Mouse (Mus musculus): ENCODE data around the gene Foxd2. TPM values are rescaled to one million over a fixed set of nuclear protein-coding genes. Genes with fewer than 3 reads are reported as not detected.

Foxd2 gene
- polyA plus RNA-seq, 1 experiment from 2014 or later = 2.2 TPM

- no peak for ATAC-seq (ENCODE audit: low FRiP score, low read depth)
- 57% methylated on average over 4 of the region's 4 CpGs for WGBS
- Histone ChIP-seq H3K4me1 (peaks cover 5% of the 10 kb centered on the region; the same call in 1 of the 2 replicates), H3K9ac (no peak overlapping the region), H3K4me3 (no peak overlapping the region), H3K36me3 (no peaks in the 10 kb centered on the region), H3K27me3 (replicated peaks) (0 out of 2 replicates have a peak, but pooled peaks cover 4% of the 10 kb centered on the region), H3K27ac (no peak overlapping the region), H3K9me3 (no peaks in the 10 kb centered on the region), H3K4me2 (replicated peaks) (no peak overlapping the region)
Observed at GRCm38 (mm10) chr4:114937459-114938047, 28.9 kb upstream of the Foxd2 start.

GRCm38 (mm10) chr4:114934188-114934587 lies 25.5 kb upstream of the Foxd2 start:
- Histone ChIP-seq H3K36me3 (no peaks in the 10 kb centered on the region), H3K4me2 (replicated peaks) (no peak overlapping the region), H3K27me3 (replicated peaks) (peaks cover 17% of the 10 kb centered on the region), H3K9me3 (no peaks in the 10 kb centered on the region), H3K4me3 (no peak overlapping the region), H3K27ac (no peak overlapping the region), H3K9ac (no peak overlapping the region), H3K4me1 (no peaks in the 10 kb centered on the region)
- no peak for ATAC-seq (ENCODE audit: low FRiP score, low read depth)
- 92% methylated on average over 6 of the region's 6 CpGs for WGBS

GRCm38 (mm10) chr4:114932747-114933146 lies 24.1 kb upstream of the Foxd2 start:
- Histone ChIP-seq H3K9ac (no peak overlapping the region), H3K9me3 (no peaks in the 10 kb centered on the region), H3K4me1 (no peaks in the 10 kb centered on the region), H3K27ac (no peak overlapping the region), H3K4me3 (no peak overlapping the region), H3K36me3 (no peaks in the 10 kb centered on the region), H3K27me3 (replicated peaks) (peaks cover 31% of the 10 kb centered on the region), H3K4me2 (replicated peaks) (no peak overlapping the region)
- ATAC-seq (ENCODE audit: low FRiP score, low read depth) = no peak
- WGBS = 90% methylated on average over 4 of the region's 4 CpGs

GRCm38 (mm10) chr4:114929155-114929554 lies 20.5 kb upstream of the Foxd2 start:
- 19% methylated on average over 15 of the region's 15 CpGs for WGBS
- no peak overlapping the region for H3K27ac ChIP-seq
- H3K36me3 ChIP-seq = no peaks in the 10 kb centered on the region
- H3K9me3 ChIP-seq = no peaks in the 10 kb centered on the region
- peaks cover 11% of the 10 kb centered on the region for H3K4me1 ChIP-seq
- no peak overlapping the region for H3K4me2 ChIP-seq (replicated peaks)
- peaks cover 67% of the 10 kb centered on the region for H3K27me3 ChIP-seq (replicated peaks)
- H3K4me3 ChIP-seq = no peak overlapping the region
- ATAC-seq (ENCODE audit: low FRiP score, low read depth) = no peak
- no peak overlapping the region for H3K9ac ChIP-seq

- Histone ChIP-seq H3K27me3 (replicated peaks) (peaks cover 80% of the 10 kb centered on the region), H3K4me1 (peaks cover 11% of the 10 kb centered on the region), H3K27ac (no peak within 1 kb of the TSS), H3K9ac (peak within 1 kb of the TSS; percentile 33; the same call in 1 of the 2 replicates), H3K36me3 (no peaks in the 10 kb centered on the region), H3K4me2 (replicated peaks) (peak within 1 kb of the TSS; percentile 65), H3K9me3 (no peaks in the 10 kb centered on the region), H3K4me3 (peak within 1 kb of the TSS; percentile 36)
- 1% methylated on average over 25 of the region's 25 CpGs for WGBS
- no peak for ATAC-seq (ENCODE audit: low FRiP score, low read depth)
Observed at GRCm38 (mm10) chr4:114925917-114926312, 17.2 kb upstream of the Foxd2 start, which contains the start of gene Foxe3. Foxe3 (minus strand) TSS chr4:114926013.

- ATAC-seq (ENCODE audit: low FRiP score, low read depth) = peak; percentile 70; the same call in 1 of the 2 replicates
- no peaks in the 10 kb centered on the region for H3K9me3 ChIP-seq
- peaks cover 11% of the 10 kb centered on the region for H3K4me1 ChIP-seq
- H3K4me2 ChIP-seq (replicated peaks) = peak overlapping the region; percentile 65
- H3K36me3 ChIP-seq = no peaks in the 10 kb centered on the region
- H3K9ac ChIP-seq = peak overlapping the region; percentile 33; the same call in 1 of the 2 replicates
- H3K27me3 ChIP-seq (replicated peaks) = peaks cover 76% of the 10 kb centered on the region
- H3K4me3 ChIP-seq = peak overlapping the region; percentile 36
- under 1% methylated on average over 123 of the region's 125 CpGs for WGBS
- no peak overlapping the region for H3K27ac ChIP-seq
Observed at GRCm38 (mm10) chr4:114924971-114925916, 16.6 kb upstream of the Foxd2 start.

GRCm38 (mm10) chr4:114917091-114917490 lies 8.4 kb upstream of the Foxd2 start:
- Histone ChIP-seq H3K4me3 (no peak overlapping the region), H3K36me3 (no peaks in the 10 kb centered on the region), H3K9me3 (no peaks in the 10 kb centered on the region), H3K27me3 (replicated peaks) (peaks cover 63% of the 10 kb centered on the region), H3K4me2 (replicated peaks) (no peak overlapping the region), H3K4me1 (no peaks in the 10 kb centered on the region), H3K9ac (no peak overlapping the region), H3K27ac (no peak overlapping the region)
- ATAC-seq (ENCODE audit: low FRiP score, low read depth) = no peak
- WGBS = 47% methylated on average over 2 of the region's 2 CpGs

- no peaks in the 10 kb centered on the region for H3K4me1 ChIP-seq
- no peak overlapping the region for H3K9ac ChIP-seq
- H3K36me3 ChIP-seq = no peaks in the 10 kb centered on the region
- 33% methylated on average over 4 of the region's 4 CpGs for WGBS
- ATAC-seq (ENCODE audit: low FRiP score, low read depth) = no peak
- no peaks in the 10 kb centered on the region for H3K9me3 ChIP-seq
- H3K4me3 ChIP-seq = no peak overlapping the region
- H3K4me2 ChIP-seq (replicated peaks) = no peak overlapping the region
- peaks cover 69% of the 10 kb centered on the region for H3K27me3 ChIP-seq (replicated peaks)
- no peak overlapping the region for H3K27ac ChIP-seq
Observed at GRCm38 (mm10) chr4:114916056-114916455, 7.4 kb upstream of the Foxd2 start.

GRCm38 (mm10) chr4:114913594-114913962 lies 4.9 kb upstream of the Foxd2 start:
- Histone ChIP-seq H3K9ac (no peak overlapping the region), H3K36me3 (no peaks in the 10 kb centered on the region), H3K27me3 (replicated peaks) (peaks cover 86% of the 10 kb centered on the region), H3K9me3 (no peaks in the 10 kb centered on the region), H3K4me2 (replicated peaks) (no peak overlapping the region), H3K27ac (no peak overlapping the region), H3K4me3 (no peak overlapping the region), H3K4me1 (peaks cover 7% of the 10 kb centered on the region; the same call in 1 of the 2 replicates)
- WGBS = 1% methylated on average over 13 of the region's 13 CpGs
- ATAC-seq (ENCODE audit: low FRiP score, low read depth) = peak; percentile 26; the same call in 1 of the 2 replicates

- WGBS = 3% methylated on average over 35 of the region's 35 CpGs
- Histone ChIP-seq H3K27ac (no peak overlapping the region), H3K9ac (no peak overlapping the region), H3K36me3 (no peaks in the 10 kb centered on the region), H3K4me3 (no peak overlapping the region), H3K27me3 (replicated peaks) (peaks cover 92% of the 10 kb centered on the region), H3K4me1 (peaks cover 13% of the 10 kb centered on the region; the same call in 1 of the 2 replicates), H3K9me3 (no peaks in the 10 kb centered on the region), H3K4me2 (replicated peaks) (0 out of 2 replicates have a peak overlapping the region, but pooled peaks have one; percentile 5)
- no peak for ATAC-seq (ENCODE audit: low FRiP score, low read depth)
Observed at GRCm38 (mm10) chr4:114912705-114913593, 4.3 kb upstream of the Foxd2 start.

- Histone ChIP-seq H3K27ac (no peak overlapping the region), H3K4me2 (replicated peaks) (peak overlapping the region; percentile 72), H3K4me1 (peaks cover 18% of the 10 kb centered on the region), H3K36me3 (no peaks in the 10 kb centered on the region), H3K27me3 (replicated peaks) (peaks cover 97% of the 10 kb centered on the region), H3K4me3 (peak overlapping the region; percentile 43), H3K9me3 (no peaks in the 10 kb centered on the region), H3K9ac (peak overlapping the region; percentile 45; the same call in 1 of the 2 replicates)
- 2% methylated on average over 20 of the region's 20 CpGs for WGBS
- ATAC-seq (ENCODE audit: low FRiP score, low read depth) = no peak
Observed at GRCm38 (mm10) chr4:114909602-114910484, 1.2 kb upstream of the Foxd2 start.
